Mouse (Mus musculus): ENCODE measurements around the gene Kcnn3. TPM values are rescaled to one million over a fixed set of nuclear protein-coding genes. Genes with fewer than 3 reads are reported as not detected.

Gene Kcnn3
- polyA plus RNA-seq (2012) = 0.02 and 0.08 TPM in 2 replicates

DNA sequence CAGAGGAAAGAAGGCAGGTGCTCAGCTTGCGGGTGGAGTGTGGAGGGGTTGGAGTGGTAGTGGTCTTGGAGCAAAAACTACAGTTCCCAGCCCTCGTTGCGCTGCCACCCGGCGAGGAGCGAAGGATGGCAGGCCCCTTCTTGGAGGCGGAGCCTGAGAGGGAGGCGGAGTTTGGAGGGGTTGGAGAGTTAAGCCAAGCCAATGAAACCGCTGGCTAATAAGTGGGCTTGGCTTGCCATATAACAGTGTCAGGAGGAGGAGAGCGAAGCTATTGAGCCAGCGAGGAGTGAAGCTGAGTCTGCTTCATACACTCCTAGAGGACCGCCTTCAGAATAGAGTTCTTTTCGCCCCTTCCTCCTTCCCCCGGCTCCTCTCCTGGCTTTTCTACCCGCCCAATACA is at the start of gene Kcnn3:
Kcnn3 (plus strand) TSS at position 271 of the 400 bp plus-strand sequence.

GRCm38 (mm10) chr3:89714359-89715206 is 194.6 kb downstream of the Kcnn3 start, which contains the start of gene Adar:
Adar (plus strand) TSS chr3:89715022.

Other genes with a start within 250 kb of the Kcnn3 start
- gene Slc50a1, start 249.6 kb upstream of the Kcnn3 start, polyA plus RNA-seq (2012) = 12.7 and 16.4 TPM in 2 replicates
- gene Efna1, start 239.0 kb upstream of the Kcnn3 start, polyA plus RNA-seq (2012) = not detected in 2 replicates
- 0.83 and 0.91 TPM in 2 replicates for gene Efna3, start 197.2 kb upstream of the Kcnn3 start, polyA plus RNA-seq (2012)
- gene Efna4, start 182.1 kb upstream of the Kcnn3 start, polyA plus RNA-seq (2012) = 3.1 and 4.1 TPM in 2 replicates
- gene Adam15, start 170.2 kb upstream of the Kcnn3 start, polyA plus RNA-seq (2012) = 195 and 256 TPM in 2 replicates
- gene Dcst2, start 158.2 kb upstream of the Kcnn3 start, polyA plus RNA-seq (2012) = not detected in 2 replicates
- gene Dcst1, start 154.9 kb upstream of the Kcnn3 start, polyA plus RNA-seq (2012) = not detected in 2 replicates
- 42.9 and 63.7 TPM in 2 replicates for gene Zbtb7b, start 125.4 kb upstream of the Kcnn3 start, polyA plus RNA-seq (2012)
- gene Lenep, start 117.4 kb upstream of the Kcnn3 start, polyA plus RNA-seq (2012) = 0.05 and 0.10 TPM in 2 replicates
- gene Flad1, start 108.3 kb upstream of the Kcnn3 start, polyA plus RNA-seq (2012) = 17.5 and 17.9 TPM in 2 replicates
- 66.6 and 73.2 TPM in 2 replicates for gene Cks1b, start 101.8 kb upstream of the Kcnn3 start, polyA plus RNA-seq (2012)
- gene Shc1, start 101.7 kb upstream of the Kcnn3 start, polyA plus RNA-seq (2012) = 117 and 151 TPM in 2 replicates
- gene Pygo2, start 90.0 kb upstream of the Kcnn3 start, polyA plus RNA-seq (2012) = 111 and 155 TPM in 2 replicates
- gene Pbxip1, start 83.5 kb upstream of the Kcnn3 start, polyA plus RNA-seq (2012) = 18.0 and 19.0 TPM in 2 replicates
- gene Pmvk, start 65.6 kb upstream of the Kcnn3 start, polyA plus RNA-seq (2012) = 9.1 and 14.1 TPM in 2 replicates
- gene Adar, start 194.9 kb downstream of the Kcnn3 start, polyA plus RNA-seq (2012) = 16.0 and 16.6 TPM in 2 replicates
- 0.23 and 0.33 TPM in 2 replicates for gene Chrnb2, start 244.5 kb downstream of the Kcnn3 start, polyA plus RNA-seq (2012)

All from megakaryocyte-erythroid progenitor cell, adult 5 weeks (primary cell).